Comparison of ENCODE assay signal across 26 mouse cellular contexts in the genomic region with DNA sequence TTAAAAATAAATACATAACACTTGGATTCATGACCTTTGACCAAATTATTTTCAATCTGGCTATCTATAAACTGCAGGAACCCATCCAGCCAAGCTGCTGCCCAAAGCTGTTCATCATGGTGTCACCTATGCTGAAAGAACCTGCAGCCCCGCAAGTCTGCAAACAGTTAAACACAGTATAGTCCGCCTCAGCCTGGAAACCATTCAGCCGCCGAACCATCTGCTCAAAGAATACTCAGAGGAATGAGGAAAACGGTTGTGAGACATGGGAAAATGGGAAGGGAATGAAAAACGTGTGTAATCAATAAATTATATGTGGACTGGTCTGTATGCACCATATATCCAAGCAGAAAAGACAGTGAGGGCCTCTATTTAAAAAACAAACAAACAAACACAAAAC. TPM values are rescaled to one million over a fixed set of nuclear protein-coding genes. Genes with fewer than 3 reads are reported as not detected.
DNase-seq lines count a peak whose midpoint lies in the region; ATAC-seq and TF ChIP-seq lines count a peak whose summit lies in the region.
"Had no signal": no experiment of that assay in that cellular context is flagged by ENCODE, and none has a peak within 500 bp of the region (broad histone marks: within the 10 kb centered on the region; RNA-seq: fewer than 3 reads in every experiment).

No protein-coding gene starts in this region.

- no peak overlapping the region for H3K4me3 ChIP-seq in forebrain, embryonic 13.5 days
- no peak overlapping the region for H3K4me3 ChIP-seq in forebrain, embryonic 12.5 days (replicated peaks)
- no peak overlapping the region for H3K4me3 ChIP-seq in left cerebral cortex, adult 2 months
- H3K4me3 ChIP-seq: embryonic facial prominence, embryonic 12.5 days; erythroblast, embryonic 14.5 days; heart, embryonic 15.5 days; kidney, embryonic 15.5 days; liver, embryonic 15.5 days; lung, embryonic 15.5 days; midbrain, embryonic 10.5 days; myocyte; neural tube, embryonic 15.5 days had no signal

- H3K36me3 ChIP-seq in forebrain, embryonic 13.5 days (ENCODE audit: poor library complexity, severe bottlenecking): no peaks in the 10 kb centered on the region
- H3K36me3 ChIP-seq in forebrain, embryonic 12.5 days (replicated peaks): no peaks in the 10 kb centered on the region
- H3K36me3 ChIP-seq: embryonic facial prominence, embryonic 12.5 days; heart, embryonic 15.5 days; kidney, embryonic 15.5 days; liver, embryonic 15.5 days; lung, embryonic 15.5 days; midbrain, embryonic 10.5 days; neural tube, embryonic 15.5 days had no signal

- no peaks in the 10 kb centered on the region for H3K27me3 ChIP-seq in forebrain, embryonic 13.5 days
- no peaks in the 10 kb centered on the region for H3K27me3 ChIP-seq in forebrain, embryonic 12.5 days
- H3K27me3 ChIP-seq: embryonic facial prominence, embryonic 12.5 days; heart, embryonic 15.5 days; kidney, embryonic 15.5 days; lung, embryonic 15.5 days; neural tube, embryonic 15.5 days had no signal

- 0 out of 2 replicates have a peak overlapping the region, but pooled peaks have one; percentile 1 for H3K27ac ChIP-seq in forebrain, embryonic 13.5 days
- no peak overlapping the region for H3K27ac ChIP-seq in forebrain, embryonic 12.5 days
- peak overlapping the region; percentile 33; the same call in 1 of the 2 replicates for H3K27ac ChIP-seq in left cerebral cortex, adult 2 months
- H3K27ac ChIP-seq: embryonic facial prominence, embryonic 12.5 days; heart, embryonic 15.5 days; kidney, embryonic 15.5 days; liver, embryonic 15.5 days; lung, embryonic 15.5 days; neural tube, embryonic 15.5 days had no signal

- intact Hi-C loops in left cerebral cortex, adult 2 months (cut with DNase I): loop anchor here (5.0 kb wide), 2 partner anchors 60 to 85 kb away; no protein-coding TSS in a partner anchor
- intact Hi-C loops in left cerebral cortex, postnatal 4 days (cut with DNase I): no loop called here

- H3K9me3 ChIP-seq in forebrain, embryonic 13.5 days (replicated peaks): no peaks in the 10 kb centered on the region
- H3K9me3 ChIP-seq in forebrain, embryonic 12.5 days: no peaks in the 10 kb centered on the region
- H3K9me3 ChIP-seq: embryonic facial prominence, embryonic 12.5 days; heart, embryonic 15.5 days; kidney, embryonic 15.5 days; liver, embryonic 15.5 days; lung, embryonic 15.5 days; midbrain, embryonic 10.5 days; neural tube, embryonic 15.5 days had no signal

- TF ChIP-seq CTCF in left cerebral cortex, adult 2 months (IDR thresholded peaks at IDR 0.05): no peak

- H3K4me2 ChIP-seq in forebrain, embryonic 13.5 days: no peak overlapping the region
- no peak overlapping the region for H3K4me2 ChIP-seq in forebrain, embryonic 12.5 days
- H3K4me2 ChIP-seq: embryonic facial prominence, embryonic 12.5 days; heart, embryonic 15.5 days; kidney, embryonic 15.5 days; liver, embryonic 15.5 days; lung, embryonic 15.5 days; neural tube, embryonic 15.5 days had no signal

- no peak for ATAC-seq in forebrain, embryonic 13.5 days
- no peak for ATAC-seq in forebrain, embryonic 12.5 days (ENCODE audit: low FRiP score)
- no peak for ATAC-seq in megakaryocyte, adult 5-6 weeks (ENCODE audit: poor library complexity, severe bottlenecking)
- ATAC-seq: CD4-positive, CD25-positive, alpha-beta regulatory T cell, adult 4 months; midbrain, embryonic 16.5 days had no signal

- peaks cover 26% of the 10 kb centered on the region for H3K4me1 ChIP-seq in forebrain, embryonic 13.5 days
- H3K4me1 ChIP-seq in forebrain, embryonic 12.5 days: peaks cover 21% of the 10 kb centered on the region

- 59% methylated on average over 6 of the region's 6 CpGs for WGBS in forebrain, embryonic 13.5 days
- 62% methylated on average over 6 of the region's 6 CpGs for WGBS in forebrain, embryonic 12.5 days

- DNase-seq in left cerebral cortex, adult 2 months (ENCODE audit: extremely low spot score in 1 of 2, low spot score in 2 of 2): peak in 1 of 2 experiments; percentile 36
- no peak for DNase-seq in left cerebral cortex, postnatal 4 days
- peak; percentile 73 to 77 for DNase-seq in right cerebral cortex, postnatal 10 days (ENCODE audit: low spot score in 2 of 2)
- no peak for DNase-seq in right cerebral cortex, postnatal 25 days
- DNase-seq: adrenal gland, postnatal 14 days; cerebellum, adult 9-10 months; heart, postnatal 36 days; kidney, adult 11 months; kidney, postnatal 36 days; liver; lung, postnatal 36 days; thymus, postnatal 14 days had no signal

- no peak overlapping the region for H3K9ac ChIP-seq in forebrain, embryonic 13.5 days
- H3K9ac ChIP-seq in forebrain, embryonic 12.5 days: no peak overlapping the region
- H3K9ac ChIP-seq: embryonic facial prominence, embryonic 12.5 days; heart, embryonic 15.5 days; kidney, embryonic 15.5 days; liver, embryonic 15.5 days; lung, embryonic 15.5 days; neural tube, embryonic 15.5 days had no signal

RNA-seq across cellular contexts. Expression of a gene that starts 13.3 kb away (rescaled TPM):
- 28.6 and 32.7 TPM in 2 replicates for polyA plus RNA-seq in forebrain, embryonic 13.5 days (2015; fragmentation: Nextera tagmentation; extraction: Ambion mirVana)
- polyA plus RNA-seq in forebrain, embryonic 12.5 days (2016; fragmentation: Nextera tagmentation; extraction: Ambion mirVana): 29.9 and 30.7 TPM in 2 replicates
- 100 to 1,000 TPM; 110 to 115 TPM for total RNA-seq in left cerebral cortex, adult 2 months (2021)
- total RNA-seq in left cerebral cortex, postnatal 4 days (2021): 10 to 100 TPM; 56.7 to 56.9 TPM
- 75.3 and 85.4 TPM in 2 replicates for total RNA-seq in megakaryocyte, adult 5-6 weeks (2015)
- total RNA-seq in megakaryocyte, adult 5-6 weeks (2017): 61.1 and 73.3 TPM in 2 replicates

Comparison
In these comparisons a context has a peak if more than half of its experiments do, and no peak if none do; other contexts are left out.
1. DNase-seq: peak in right cerebral cortex, postnatal 10 days (2 of 2); none in left cerebral cortex, postnatal 4 days (single experiment) and right cerebral cortex, postnatal 25 days (single experiment).